Mouse (Mus musculus): ENCODE results near the gene Gm6803.
"Not testable (repeated sequence)": the region's sequence is repeated elsewhere in the genome, so short reads cannot be mapped to it uniquely, and the experiment has no call there.

The Gm6803 gene

DNA sequence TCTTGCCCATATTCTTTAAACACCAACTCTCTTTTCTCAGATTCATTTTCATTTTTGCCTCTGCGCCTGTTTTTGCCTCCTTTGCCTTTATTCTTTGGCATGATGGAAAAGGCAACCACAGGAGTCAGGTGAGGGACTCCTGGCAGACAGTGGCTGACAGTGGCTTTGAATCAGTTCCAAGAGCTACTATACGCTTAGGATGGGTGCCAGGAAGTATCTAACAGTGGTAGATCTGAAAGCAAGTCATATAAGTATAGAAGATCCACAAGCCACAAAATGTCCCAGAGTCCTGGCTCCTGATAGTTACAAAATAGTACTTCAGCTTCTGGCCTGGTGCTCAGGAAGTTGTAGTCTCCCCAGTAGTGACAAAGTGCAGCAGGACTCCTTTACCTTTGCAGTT lies at the start of gene Gm6803:
Gene Gm6803, minus strand, starts transcription at position 101 of the 400 bp plus-strand sequence.
- not testable (repeated sequence) for DNase-seq (ENCODE audit: low read depth in 2 of 2, low spot score in 2 of 2)

DNA sequence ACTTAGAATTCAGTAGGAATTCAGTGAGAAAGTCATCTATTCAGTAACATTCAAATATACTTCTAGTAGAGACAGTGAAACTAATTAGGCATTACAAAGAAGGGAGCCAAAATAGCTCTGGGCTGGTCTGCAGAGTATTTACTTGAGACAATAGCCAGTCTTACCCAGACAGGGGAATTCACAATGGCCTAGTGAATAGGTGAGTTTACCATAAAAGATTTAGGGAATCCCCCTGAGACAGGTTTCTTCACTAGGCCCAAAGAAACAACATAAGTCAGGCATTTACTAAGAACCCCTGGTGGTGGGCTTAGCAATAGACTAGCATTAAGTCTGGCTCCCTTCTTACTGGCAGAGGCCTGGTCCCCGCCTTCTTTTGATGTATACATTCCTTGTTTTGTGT lies 26.7 kb upstream of the Gm6803 start:
- DNase-seq (ENCODE audit: low read depth in 2 of 2, low spot score in 2 of 2): not testable (repeated sequence)

DNA sequence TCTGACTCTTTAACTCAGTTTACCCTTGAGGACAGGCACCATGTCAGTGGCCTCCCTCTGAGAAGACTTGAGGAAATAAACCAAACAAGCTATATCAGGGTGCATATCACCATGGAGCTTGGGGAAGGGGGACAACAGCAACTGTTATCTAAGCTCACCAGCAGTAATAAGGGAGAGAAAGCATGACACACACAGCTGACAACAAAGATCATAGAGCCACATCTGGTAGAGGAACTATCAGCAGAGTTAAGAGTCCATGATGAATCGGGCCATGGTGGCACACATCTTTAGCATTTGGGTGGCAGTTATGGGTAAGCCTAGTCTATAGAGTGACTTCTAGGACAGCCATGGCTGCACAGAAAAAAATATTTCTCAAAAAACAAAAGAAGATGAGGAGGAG lies 21.1 kb upstream of the Gm6803 start:
- DNase-seq (ENCODE audit: low read depth in 2 of 2, low spot score in 2 of 2): not testable (repeated sequence)

DNA sequence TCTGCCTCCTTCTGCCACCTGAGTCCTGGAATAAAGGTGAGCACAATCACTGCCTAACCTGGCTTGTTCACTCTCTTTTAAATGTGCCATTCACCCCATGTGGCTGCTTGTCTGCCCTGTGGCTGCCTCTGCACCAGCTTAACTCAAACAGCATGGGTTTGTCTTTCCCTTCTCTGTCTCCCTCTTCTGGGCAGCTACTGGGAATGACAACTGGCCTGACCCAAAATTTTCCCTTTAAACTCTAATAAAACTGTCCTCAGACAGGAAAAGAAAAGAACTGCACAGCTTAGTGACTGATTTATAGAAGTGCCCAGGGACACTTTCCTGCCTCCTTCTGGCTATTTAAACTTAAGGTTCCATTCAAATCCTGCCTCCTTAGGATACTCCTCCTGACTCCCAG lies 20.5 kb upstream of the Gm6803 start:
- DNase-seq (ENCODE audit: low read depth in 2 of 2, low spot score in 2 of 2): not testable (repeated sequence)

DNA sequence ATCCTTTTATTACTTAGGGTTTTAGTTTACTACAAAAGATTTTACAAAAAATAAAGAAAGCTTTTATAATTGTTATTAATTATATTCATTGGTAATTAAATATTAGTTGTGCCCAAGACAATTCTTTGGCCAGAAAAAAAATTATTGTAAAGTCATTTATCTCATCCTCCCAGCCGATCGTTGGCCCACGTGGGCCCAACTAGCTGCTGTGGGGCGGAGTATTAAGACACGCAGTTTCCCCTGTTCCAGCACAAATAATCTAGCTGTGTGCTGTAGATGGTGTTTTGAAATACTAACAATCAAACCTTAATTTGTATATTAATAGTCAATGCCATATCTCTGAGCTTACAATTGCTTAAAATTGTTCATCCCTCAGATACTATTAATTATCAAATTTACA lies 13.7 kb upstream of the Gm6803 start:
- DNase-seq (ENCODE audit: low read depth in 2 of 2, low spot score in 2 of 2): not testable (repeated sequence)

DNA sequence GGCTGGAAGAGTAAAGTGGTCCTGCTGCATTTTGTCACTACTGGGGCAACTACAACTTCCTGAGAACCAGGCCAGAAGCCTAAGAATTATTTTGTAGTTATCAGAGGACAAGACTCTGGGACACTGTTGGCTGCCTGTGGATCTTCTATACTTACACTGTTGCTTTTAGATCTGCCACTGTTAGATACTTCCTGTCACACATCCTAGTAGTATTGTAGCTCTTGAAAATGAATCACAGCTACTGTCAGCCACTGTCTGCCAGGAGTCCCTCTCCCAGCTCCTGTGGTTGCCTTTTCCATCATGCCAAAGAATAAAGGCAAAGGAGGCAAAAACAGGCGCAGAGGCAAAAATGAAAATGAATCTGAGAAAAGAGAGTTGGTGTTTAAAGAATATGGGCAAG lies 8.1 kb upstream of the Gm6803 start, which contains the start of gene Gm2056:
Gene Gm2056, plus strand, starts transcription at position 301 of the 400 bp plus-strand sequence.
- not testable (repeated sequence) for DNase-seq (ENCODE audit: low read depth in 2 of 2, low spot score in 2 of 2)

DNA sequence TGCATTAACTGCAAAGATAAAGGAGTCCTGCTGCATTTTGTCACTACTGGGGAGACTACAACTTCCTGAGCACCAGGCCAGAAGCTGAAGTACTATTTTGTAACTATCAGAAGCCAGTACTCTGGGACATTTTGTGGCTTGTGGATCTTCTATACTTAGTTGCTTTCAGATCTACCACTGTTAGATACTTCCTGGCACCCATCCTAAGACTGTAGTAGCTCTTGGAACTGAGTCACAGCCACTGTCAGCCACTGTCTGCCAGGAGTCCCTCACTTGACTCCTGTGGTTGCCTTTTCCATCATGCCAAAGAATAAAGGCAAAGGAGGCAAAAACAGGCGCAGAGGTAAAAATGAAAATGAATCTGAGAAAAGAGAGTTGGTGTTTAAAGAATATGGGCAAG lies 7.0 kb downstream of the Gm6803 start, which contains the start of gene Gm2075:
Gene Gm2075, plus strand, starts transcription at position 301 of the 400 bp plus-strand sequence.
- DNase-seq (ENCODE audit: low read depth in 2 of 2, low spot score in 2 of 2): not testable (repeated sequence)

DNA sequence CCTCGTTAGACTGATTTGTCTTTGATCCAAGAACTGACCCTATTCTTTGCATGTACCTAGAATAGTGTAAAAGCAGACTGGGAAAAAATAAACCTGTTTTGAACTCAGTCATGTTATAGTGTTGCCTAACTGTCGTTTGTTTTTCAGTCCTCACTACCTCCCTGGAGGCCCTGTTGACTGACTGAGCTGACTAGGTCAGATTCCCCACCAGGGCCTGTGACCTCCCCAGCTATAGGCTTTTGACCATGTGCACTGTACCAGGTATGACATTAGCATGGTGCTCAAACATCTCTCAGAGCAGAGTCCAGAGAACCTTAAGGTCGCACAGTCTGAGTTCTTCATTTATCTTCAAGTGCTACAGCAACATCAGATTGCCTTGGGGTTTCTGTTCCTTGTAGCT lies 14.5 kb downstream of the Gm6803 start:
- DNase-seq (ENCODE audit: low read depth in 2 of 2, low spot score in 2 of 2): not testable (repeated sequence)

DNA sequence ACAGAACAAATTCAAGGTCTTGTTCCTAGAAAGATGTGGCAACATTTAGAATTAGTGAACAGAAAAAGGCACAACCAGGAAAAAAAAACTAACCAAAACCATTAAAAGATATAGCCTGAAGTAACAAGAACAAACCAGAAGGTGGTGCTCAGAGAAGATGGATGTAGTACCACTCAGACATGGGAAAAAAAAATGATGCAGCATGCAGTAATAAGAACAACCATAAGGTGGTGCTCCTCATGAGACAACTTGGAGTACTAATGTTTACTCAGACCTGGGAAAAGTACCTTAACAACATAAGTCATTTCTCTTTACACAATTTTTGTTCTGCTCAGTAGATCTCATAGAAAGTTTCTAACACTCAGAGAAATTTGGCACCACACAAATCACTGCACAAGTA lies 34.6 kb downstream of the Gm6803 start:
- not testable (repeated sequence) for DNase-seq (ENCODE audit: low read depth in 2 of 2, low spot score in 2 of 2)
